Mouse (Mus musculus) c-Kit-positive CD71-positive TER-119-positive erythroid progenitor cells, embryonic 14.5 days (primary cell): ENCODE results near the gene Kmt5c.

Experiments used
- DNase-seq: peaks from one replicate; pipeline ENCODE4 v3.0.0-alpha.2; 2013; ENCODE audit warnings: low spot score

The Kmt5c gene

GRCm38 (mm10) chr7:4739544-4740275 lies at the start of gene Kmt5c:
TSS of gene Kmt5c (plus strand) at chr7:4740115.
- peak; percentile 98 for DNase-seq

GRCm38 (mm10) chr7:4690387-4690786 lies 49.5 kb upstream of the Kmt5c start, which contains the start of gene Brsk1:
TSS of gene Brsk1 (plus strand) at chr7:4690604.
- DNase-seq = no peak

GRCm38 (mm10) chr7:4690951-4691653 lies 48.8 kb upstream of the Kmt5c start:
- DNase-seq = no peak

GRCm38 (mm10) chr7:4693004-4693403 lies 46.9 kb upstream of the Kmt5c start:
- DNase-seq = no peak

GRCm38 (mm10) chr7:4702334-4702733 lies 37.6 kb upstream of the Kmt5c start:
- DNase-seq = no peak

- DNase-seq = no peak
Measured at GRCm38 (mm10) chr7:4703195-4703594, 36.7 kb upstream of the Kmt5c start.

GRCm38 (mm10) chr7:4705098-4705497 lies 34.8 kb upstream of the Kmt5c start:
- DNase-seq = peak; percentile 45

GRCm38 (mm10) chr7:4712594-4712993 lies 27.3 kb upstream of the Kmt5c start:
- no peak for DNase-seq

- no peak for DNase-seq
Measured at GRCm38 (mm10) chr7:4716955-4717354, 23.0 kb upstream of the Kmt5c start.

DNA sequence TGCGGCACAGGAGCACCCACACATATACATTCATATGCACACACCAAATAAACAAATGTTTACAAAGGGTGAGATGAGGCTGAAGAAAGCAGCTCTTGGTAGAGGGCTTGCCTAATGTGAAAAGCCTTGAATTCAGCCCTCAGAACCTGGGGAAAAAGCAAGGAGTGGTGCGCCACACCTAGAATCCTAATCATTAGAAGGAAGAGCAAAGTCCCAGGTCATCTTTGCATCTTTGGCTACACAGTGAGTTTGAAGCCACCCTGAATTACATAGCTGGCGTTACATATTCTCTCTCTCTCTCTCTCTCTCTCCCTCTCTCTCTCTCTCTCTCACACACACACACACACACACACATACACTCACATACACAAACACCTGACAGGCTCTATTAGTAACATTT lies 20.6 kb upstream of the Kmt5c start:
- no peak for DNase-seq

DNA sequence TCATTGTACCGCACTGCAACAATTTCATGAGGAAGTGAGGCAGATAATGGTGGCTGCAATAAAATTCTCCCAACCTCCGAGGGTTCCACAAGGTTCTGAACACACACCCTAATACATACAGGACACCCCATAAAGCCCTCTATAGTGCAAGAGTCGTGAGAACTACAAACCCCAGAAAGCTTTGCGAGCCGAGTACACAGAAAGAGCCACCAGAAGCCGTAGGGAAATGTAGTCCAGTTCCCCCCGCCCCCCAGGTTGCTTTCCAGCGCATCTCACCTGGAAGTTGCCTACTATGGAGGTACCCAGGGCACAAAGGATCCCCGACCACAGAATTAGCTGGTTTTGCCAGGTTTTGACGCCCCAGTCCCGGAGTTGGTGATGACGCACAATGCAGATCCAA lies 16.4 kb upstream of the Kmt5c start:
- no peak for DNase-seq

DNA sequence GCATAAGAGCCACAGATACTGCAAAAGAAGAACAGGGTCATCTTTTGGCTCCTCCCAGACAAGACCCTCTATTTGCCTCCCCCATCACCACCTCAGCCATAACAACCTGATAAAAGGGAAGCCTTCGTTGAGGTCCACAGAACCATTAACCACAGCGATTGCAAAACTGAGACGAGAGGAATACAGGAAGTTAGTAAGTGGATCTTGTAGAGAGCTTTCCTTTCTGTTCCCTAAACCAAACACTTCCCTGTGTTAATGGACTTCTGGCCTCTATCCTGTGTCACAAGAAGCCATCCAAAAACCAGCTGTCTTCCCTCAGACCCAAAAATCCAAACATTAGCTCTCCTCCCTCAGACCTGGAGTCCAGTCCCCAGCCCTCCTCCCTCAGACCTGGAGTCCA lies 15.6 kb upstream of the Kmt5c start:
- no peak for DNase-seq

- no peak for DNase-seq
Measured at GRCm38 (mm10) chr7:4725169-4725568, 14.7 kb upstream of the Kmt5c start, which contains the start of gene Tmem150b. TSS of gene Tmem150b (minus strand) at chr7:4725249.

- no peak for DNase-seq
Measured at GRCm38 (mm10) chr7:4731090-4731489, 8.8 kb upstream of the Kmt5c start.

GRCm38 (mm10) chr7:4732968-4733392 lies 6.9 kb upstream of the Kmt5c start:
- DNase-seq = no peak

- DNase-seq = no peak
Measured at GRCm38 (mm10) chr7:4739041-4739543, 823 bp upstream of the Kmt5c start.

- DNase-seq = no peak
Measured at GRCm38 (mm10) chr7:4740309-4740727, 403 bp downstream of the Kmt5c start.

DNA sequence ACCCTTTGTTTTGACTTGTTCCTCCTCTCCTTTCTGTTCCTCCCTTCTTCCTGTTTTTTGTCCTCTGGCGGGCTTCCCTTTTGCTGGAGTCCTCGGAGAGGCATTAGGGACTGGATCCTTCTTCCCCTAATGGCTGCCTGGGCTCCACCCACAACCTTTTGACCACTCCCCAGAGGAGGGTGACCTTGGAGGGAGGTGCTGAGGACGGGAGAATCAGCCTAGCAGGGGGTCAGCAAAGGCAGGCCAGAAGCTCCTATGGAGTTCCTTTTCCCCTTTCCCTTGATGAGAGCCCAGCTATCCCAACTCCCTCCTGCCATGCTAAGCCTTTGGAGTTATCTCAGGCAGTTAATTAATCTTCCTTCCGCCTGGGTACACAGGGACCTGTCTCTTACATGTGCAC lies 1.2 kb downstream of the Kmt5c start:
- DNase-seq = peak; percentile 82

GRCm38 (mm10) chr7:4741672-4742481 lies 2.0 kb downstream of the Kmt5c start:
- DNase-seq = no peak

GRCm38 (mm10) chr7:4742482-4742819 lies 2.5 kb downstream of the Kmt5c start:
- no peak for DNase-seq

DNA sequence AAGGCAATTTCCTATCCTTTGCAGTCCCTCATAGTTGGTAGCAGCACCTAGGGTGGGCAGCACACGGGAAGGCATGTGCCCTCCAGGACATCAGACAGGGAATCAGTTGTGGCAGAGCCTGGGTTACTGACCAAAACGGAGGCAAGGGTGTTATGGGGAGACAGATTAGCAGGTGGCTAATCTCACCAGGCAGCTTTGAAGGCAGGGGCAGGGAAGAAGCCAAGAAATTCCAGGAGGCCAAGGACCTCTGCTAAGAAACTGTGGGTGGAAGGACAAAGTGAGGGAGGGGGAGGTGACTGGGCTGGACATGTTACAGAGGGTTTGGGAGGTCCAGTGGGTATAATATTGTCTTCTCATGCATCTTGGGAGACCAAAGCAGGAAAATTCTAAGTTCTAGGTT lies 3.4 kb downstream of the Kmt5c start:
- DNase-seq = peak; percentile 87

DNA sequence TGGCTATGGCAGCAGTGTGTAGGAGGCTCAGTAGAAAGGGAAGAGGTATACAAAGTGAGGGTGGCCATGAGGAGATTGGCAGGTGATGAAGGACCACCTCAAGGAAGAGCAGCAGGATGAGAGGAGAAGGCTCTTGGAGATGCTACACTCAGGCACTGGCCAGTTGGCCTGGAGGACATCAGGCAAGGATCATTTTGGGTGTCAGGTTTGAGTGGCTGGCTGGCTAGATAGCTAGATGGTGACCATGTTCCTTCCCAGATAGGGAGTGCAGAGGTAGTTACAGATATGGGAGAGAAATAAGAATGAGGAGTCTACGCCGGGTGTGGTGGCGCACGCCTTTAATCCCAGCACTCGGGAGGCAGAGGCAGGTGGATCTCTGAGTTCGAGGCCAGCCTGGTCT lies 5.0 kb downstream of the Kmt5c start:
- DNase-seq = no peak
